Mouse (Mus musculus): ENCODE results near the gene Smarcal1. TPM values are rescaled to one million over a fixed set of nuclear protein-coding genes. Genes with fewer than 3 reads are reported as not detected.

Smarcal1 gene
- total and polyA plus RNA-seq, 2 experiments from 2014 or later: 19.1 to 53.6 TPM

DNA sequence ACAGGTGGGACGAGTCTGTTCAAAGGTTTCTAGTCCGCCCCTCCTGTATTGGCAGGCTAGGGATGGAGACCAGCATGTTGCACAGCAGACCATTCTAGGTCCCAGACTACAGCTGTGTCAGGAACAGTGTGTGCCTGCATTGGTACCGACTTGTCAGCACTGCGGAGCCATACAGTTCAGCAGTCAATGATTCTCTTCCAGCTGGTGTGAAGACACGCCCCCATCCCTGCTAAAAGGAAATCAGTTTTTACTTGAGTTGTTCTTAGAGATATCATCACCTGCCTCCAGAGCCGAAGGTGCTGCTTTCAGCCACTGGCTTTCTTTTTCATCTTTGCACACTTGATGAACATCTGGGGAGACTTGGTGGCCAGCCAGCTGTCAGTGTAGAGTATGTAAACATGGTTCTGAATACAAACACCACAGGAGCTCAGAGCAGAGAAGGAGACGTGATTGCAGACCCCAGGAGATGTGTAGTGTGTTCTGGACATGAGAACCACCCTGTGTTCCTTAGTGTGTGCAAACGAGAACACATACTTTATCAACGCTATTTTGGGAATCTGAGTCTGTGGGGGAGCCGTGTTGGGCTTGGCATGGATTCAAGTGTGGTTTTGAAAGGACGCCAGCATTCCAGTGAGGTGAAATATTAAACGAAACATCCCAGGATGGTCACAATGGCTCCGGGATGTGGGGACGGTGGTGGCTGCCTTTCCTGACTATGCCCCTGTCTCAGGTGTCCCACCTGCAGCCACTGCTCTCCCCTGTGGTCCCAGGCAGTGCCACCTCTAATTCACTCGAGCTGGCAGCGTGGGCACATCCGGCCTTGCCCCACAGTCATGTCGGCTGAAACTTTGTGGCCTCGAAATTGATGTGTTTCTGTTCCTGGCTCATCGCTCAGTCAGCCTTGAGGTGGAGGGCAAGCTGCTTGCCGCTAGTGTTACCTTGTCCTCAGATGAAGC, 16.4 kb downstream of the Smarcal1 start:
- Histone ChIP-seq H3K4me1 (ENCODE audit: insufficient read depth, low read length) (no peaks in the 10 kb centered on the region), H3K27me3 (ENCODE audit: insufficient read depth, low read length) (no peaks in the 10 kb centered on the region), H3K27ac (no peak overlapping the region), H3K9me3 (ENCODE audit: low read length) (no peaks in the 10 kb centered on the region), H3K36me3 (ENCODE audit: insufficient read depth, low read length) (peaks cover 49% of the 10 kb centered on the region), H3K9ac (replicated peaks; ENCODE audit: low read length) (no peak overlapping the region), H3K4me2 (ENCODE audit: low read depth, low read length) (no peak overlapping the region), H3K4me3 (ENCODE audit: low read length) (no peak overlapping the region)
- ATAC-seq (no peak), DNase-seq (ENCODE audit: low spot score) (peak; percentile 3)
- no peak for TF ChIP-seq CTCF (IDR thresholded peaks at IDR 0.05; ENCODE audit: low read depth)
- 56% methylated on average over 21 of the region's 21 CpGs for WGBS

- H3K4me3 ChIP-seq (ENCODE audit: low read length): no peak overlapping the region
- no peaks in the 10 kb centered on the region for H3K9me3 ChIP-seq (ENCODE audit: low read length)
- DNase-seq (ENCODE audit: low spot score) (peak; percentile 27), ATAC-seq (no peak)
- no peak overlapping the region for H3K4me2 ChIP-seq (ENCODE audit: low read depth, low read length)
- no peak overlapping the region for H3K27ac ChIP-seq
- H3K27me3 ChIP-seq (ENCODE audit: insufficient read depth, low read length): no peaks in the 10 kb centered on the region
- WGBS: 67% methylated on average over 5 of the region's 5 CpGs
- H3K36me3 ChIP-seq (ENCODE audit: insufficient read depth, low read length): peaks cover 37% of the 10 kb centered on the region
- TF ChIP-seq CTCF (IDR thresholded peaks at IDR 0.05; ENCODE audit: low read depth): no peak
- H3K9ac ChIP-seq (replicated peaks; ENCODE audit: low read length): no peak overlapping the region
- H3K4me1 ChIP-seq (ENCODE audit: insufficient read depth, low read length): no peaks in the 10 kb centered on the region
These were observed 17.7 kb downstream of the Smarcal1 start for GRCm38 (mm10) chr1:72600778-72601177.

DNA sequence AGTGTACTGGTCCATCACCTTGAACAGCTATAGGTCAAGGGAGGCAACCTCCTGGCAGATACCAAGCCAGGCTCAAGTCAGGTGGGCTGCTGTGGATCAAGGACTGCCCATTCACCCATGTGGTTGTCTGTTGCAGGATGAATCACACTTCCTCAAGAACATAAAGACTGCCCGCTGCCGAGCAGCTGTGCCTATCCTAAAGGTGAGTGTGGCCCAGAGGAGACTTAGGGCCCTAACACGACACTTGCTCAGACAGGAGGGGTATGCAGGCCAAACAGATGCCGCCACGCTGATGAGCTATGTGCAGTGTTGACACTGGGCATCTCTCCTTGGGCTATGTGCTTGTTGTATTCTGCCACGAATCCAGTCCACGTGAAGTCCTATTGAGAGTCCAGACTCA, 18.2 kb downstream of the Smarcal1 start:
- Histone ChIP-seq H3K4me2 (ENCODE audit: low read depth, low read length) (no peak overlapping the region), H3K27me3 (ENCODE audit: insufficient read depth, low read length) (no peaks in the 10 kb centered on the region), H3K27ac (no peak overlapping the region), H3K4me1 (ENCODE audit: insufficient read depth, low read length) (no peaks in the 10 kb centered on the region), H3K9me3 (ENCODE audit: low read length) (no peaks in the 10 kb centered on the region), H3K36me3 (ENCODE audit: insufficient read depth, low read length) (peaks cover 32% of the 10 kb centered on the region), H3K9ac (replicated peaks; ENCODE audit: low read length) (no peak overlapping the region), H3K4me3 (ENCODE audit: low read length) (no peak overlapping the region)
- no peak for DNase-seq (ENCODE audit: low spot score)
- no peak for TF ChIP-seq CTCF (IDR thresholded peaks at IDR 0.05; ENCODE audit: low read depth)
- WGBS: 76% methylated on average over 7 of the region's 7 CpGs
- 0 out of 2 replicates have a peak, but pooled peaks have one; percentile 10 for ATAC-seq

DNA sequence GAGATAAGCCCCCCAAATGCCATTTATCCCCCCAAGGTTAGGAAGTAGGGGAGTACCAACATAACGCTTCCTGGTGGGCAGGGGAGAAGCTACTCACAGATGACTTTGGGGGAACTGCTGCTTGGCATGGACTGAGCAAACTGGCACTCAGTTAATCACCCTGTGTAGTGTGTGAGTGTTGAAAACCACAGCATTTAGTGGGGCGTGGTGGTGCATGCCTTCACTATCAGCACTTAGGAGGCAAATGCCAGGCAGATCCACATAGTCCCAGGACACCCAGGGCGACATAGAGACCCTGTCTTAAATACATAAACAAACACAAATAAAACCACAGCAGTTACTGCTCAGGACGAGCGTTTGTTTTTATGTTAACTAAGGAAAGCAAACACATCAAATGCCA, 19.1 kb downstream of the Smarcal1 start:
- ATAC-seq: no peak
- DNase-seq (ENCODE audit: low spot score): no peak
- H3K27me3 ChIP-seq (ENCODE audit: insufficient read depth, low read length): no peaks in the 10 kb centered on the region
- no peak overlapping the region for H3K27ac ChIP-seq
- H3K4me1 ChIP-seq (ENCODE audit: insufficient read depth, low read length): no peaks in the 10 kb centered on the region
- no peak overlapping the region for H3K9ac ChIP-seq (replicated peaks; ENCODE audit: low read length)
- no peak for TF ChIP-seq CTCF (IDR thresholded peaks at IDR 0.05; ENCODE audit: low read depth)
- H3K4me2 ChIP-seq (ENCODE audit: low read depth, low read length): no peak overlapping the region
- peaks cover 28% of the 10 kb centered on the region; the same call in 1 of the 2 replicates for H3K36me3 ChIP-seq (ENCODE audit: insufficient read depth, low read length)
- H3K9me3 ChIP-seq (ENCODE audit: low read length): no peaks in the 10 kb centered on the region
- WGBS: 88% methylated on average over 5 of the region's 5 CpGs
- H3K4me3 ChIP-seq (ENCODE audit: low read length): no peak overlapping the region

DNA sequence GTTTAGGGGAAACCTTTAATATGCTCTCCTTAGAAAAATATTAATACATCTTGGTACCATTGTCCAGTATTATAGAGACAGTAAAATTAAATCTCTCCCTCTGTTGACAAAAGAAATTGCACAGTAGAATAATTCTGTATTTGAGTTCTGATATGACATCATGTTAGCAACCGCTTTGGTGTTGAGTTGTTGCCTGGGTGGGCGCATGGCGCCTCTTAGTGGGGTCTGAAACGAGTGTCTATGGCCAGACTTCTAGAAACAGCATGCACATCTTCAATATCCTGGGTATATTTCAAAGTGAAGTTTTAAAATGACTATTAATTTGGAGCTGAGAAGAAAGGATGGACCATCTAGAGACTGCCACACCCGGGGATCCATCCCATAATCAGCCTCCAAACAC, 19.8 kb downstream of the Smarcal1 start:
- no peak overlapping the region for H3K9ac ChIP-seq (replicated peaks; ENCODE audit: low read length)
- H3K4me1 ChIP-seq (ENCODE audit: insufficient read depth, low read length): no peaks in the 10 kb centered on the region
- no peak overlapping the region for H3K27ac ChIP-seq
- ATAC-seq (no peak), DNase-seq (ENCODE audit: low spot score) (no peak)
- no peaks in the 10 kb centered on the region for H3K27me3 ChIP-seq (ENCODE audit: insufficient read depth, low read length)
- no peak overlapping the region for H3K4me2 ChIP-seq (ENCODE audit: low read depth, low read length)
- TF ChIP-seq CTCF (IDR thresholded peaks at IDR 0.05; ENCODE audit: low read depth): peak; percentile 28; the same call in 1 of the 2 replicates
- 87% methylated on average over 5 of the region's 5 CpGs for WGBS
- H3K9me3 ChIP-seq (ENCODE audit: low read length): no peaks in the 10 kb centered on the region
- no peak overlapping the region for H3K4me3 ChIP-seq (ENCODE audit: low read length)
- peaks cover 31% of the 10 kb centered on the region; the same call in 1 of the 2 replicates for H3K36me3 ChIP-seq (ENCODE audit: insufficient read depth, low read length)

GRCm38 (mm10) chr1:72606186-72606673, 23.2 kb downstream of the Smarcal1 start:
- 0 out of 2 replicates have a peak, but pooled peaks have one; percentile 38 for ATAC-seq
- 58% methylated on average over 12 of the region's 12 CpGs for WGBS
- Histone ChIP-seq H3K27ac (no peak overlapping the region), H3K27me3 (ENCODE audit: insufficient read depth, low read length) (no peaks in the 10 kb centered on the region), H3K4me1 (ENCODE audit: insufficient read depth, low read length) (no peaks in the 10 kb centered on the region), H3K9me3 (ENCODE audit: low read length) (no peaks in the 10 kb centered on the region), H3K36me3 (ENCODE audit: insufficient read depth, low read length) (peaks cover 31% of the 10 kb centered on the region), H3K4me3 (ENCODE audit: low read length) (no peak overlapping the region), H3K4me2 (ENCODE audit: low read depth, low read length) (no peak overlapping the region), H3K9ac (replicated peaks; ENCODE audit: low read length) (no peak overlapping the region)
- DNase-seq (ENCODE audit: low spot score): peak; percentile 18
- no peak for TF ChIP-seq CTCF (IDR thresholded peaks at IDR 0.05; ENCODE audit: low read depth)

Measured in hindbrain, postnatal 0 days (tissue).